Mouse (Mus musculus) CH12.LX (cell line): ENCODE data around the gene Ggcx.
"Not testable (repeated sequence)": the region's sequence is repeated elsewhere in the genome, so short reads cannot be mapped to it uniquely, and the experiment has no call there.

Source experiments
- CHD1 ChIP-seq: IDR thresholded peaks from 2 replicates; pipeline ENCODE4 v1.6.1; 2012; ENCODE audit warnings: low read depth, low read length, improper control_type of control experiment, inconsistent platforms
- CTCF ChIP-seq, 2 experiments: IDR thresholded peaks in 1 of 2; conservative IDR thresholded peaks in 1 of 2; 2 replicates each; pipeline ENCODE4 v1.5.1; 2011 to 2012; ENCODE audit warnings: low read depth in 2 of 2, low read length in 2 of 2, improper control_type of control experiment in 1 of 2, inconsistent platforms in 1 of 2, mild to moderate bottlenecking in 1 of 2, moderate library complexity in 1 of 2
- MAX ChIP-seq: IDR thresholded peaks from 2 replicates; pipeline ENCODE4 v1.6.1; 2011; ENCODE audit warnings: low read length, improper control_type of control experiment
- POLR2A ChIP-seq: IDR thresholded peaks from 2 replicates; pipeline ENCODE4 v1.6.1; 2011; ENCODE audit warnings: low read depth, mild to moderate bottlenecking, improper control_type of control experiment, low read length
- ZC3H11A ChIP-seq: IDR thresholded peaks from 2 replicates; pipeline ENCODE4 v1.6.1; 2012; ENCODE audit warnings: low read depth, mild to moderate bottlenecking, inconsistent platforms, low read length, improper control_type of control experiment

GRCm38 (mm10) chr6:72451778-72452177 is 37.7 kb downstream of the Ggcx start:
- not testable (repeated sequence) for TF ChIP-seq MAX; POLR2A; CTCF (conservative IDR thresholded peaks at IDR 0.05 in 1 of 2, IDR thresholded peaks at IDR 0.05 in 1 of 2; ENCODE audit: low read depth in 2 of 2, low read length in 2 of 2); ZC3H11A; CHD1
